Mouse (Mus musculus) spleen, postnatal 10 days (tissue): ENCODE measurements around the gene Pld5.

ENCODE experiments used
- DNase-seq, 2 experiments: peaks; one replicate each; pipeline ENCODE4 v3.0.0; 2021 to 2022; ENCODE audit warnings: low spot score in 2 of 2

Gene Pld5

GRCm38 (mm10) chr1:175950851-175951250, 324.3 kb downstream of the Pld5 start:
- DNase-seq = no peak

- no peak for DNase-seq
These were observed 324.7 kb downstream of the Pld5 start for GRCm38 (mm10) chr1:175950421-175950820.

- no peak for DNase-seq
These were observed 328.3 kb downstream of the Pld5 start for GRCm38 (mm10) chr1:175946718-175947315.

GRCm38 (mm10) chr1:175943168-175943567, 331.9 kb downstream of the Pld5 start:
- DNase-seq = no peak

- no peak for DNase-seq
These were observed 336.4 kb downstream of the Pld5 start for GRCm38 (mm10) chr1:175938731-175939130.

GRCm38 (mm10) chr1:175936282-175936737, 338.8 kb downstream of the Pld5 start:
- DNase-seq = peak in 1 of 2 experiments; percentile 40

- DNase-seq = no peak
These were observed 343.7 kb downstream of the Pld5 start for GRCm38 (mm10) chr1:175931391-175931790.

GRCm38 (mm10) chr1:175923848-175924787, 351.0 kb downstream of the Pld5 start:
- DNase-seq = peak; percentile 32 to 78

- no peak for DNase-seq
These were observed 354.0 kb downstream of the Pld5 start for GRCm38 (mm10) chr1:175921091-175921490.

- DNase-seq = no peak
These were observed 355.1 kb downstream of the Pld5 start, which contains the start of gene Gm38100 for GRCm38 (mm10) chr1:175920029-175920428. Gene Gm38100, plus strand, starts transcription at chr1:175920329.

- no peak for DNase-seq
These were observed 361.3 kb downstream of the Pld5 start for GRCm38 (mm10) chr1:175913728-175914303.
